Mouse (Mus musculus): ENCODE data around the gene Gm49388.
A peak's percentile ranks its signal among the peaks of the same experiment; 100 is the strongest.

Gm49388 gene

GRCm38 (mm10) chr7:127842001-127842718, 56.8 kb downstream of the Gm49388 start:
- DNase-seq, result peak; percentile 81

GRCm38 (mm10) chr7:127849973-127850875, 64.8 kb downstream of the Gm49388 start:
- DNase-seq, result no peak

GRCm38 (mm10) chr7:127850906-127851305, 65.5 kb downstream of the Gm49388 start:
- DNase-seq, result no peak

Data from thymus, postnatal 14 days (tissue).